Mouse (Mus musculus): Measurements from ENCODE around the gene Smpd1.

Gene Smpd1

DNA sequence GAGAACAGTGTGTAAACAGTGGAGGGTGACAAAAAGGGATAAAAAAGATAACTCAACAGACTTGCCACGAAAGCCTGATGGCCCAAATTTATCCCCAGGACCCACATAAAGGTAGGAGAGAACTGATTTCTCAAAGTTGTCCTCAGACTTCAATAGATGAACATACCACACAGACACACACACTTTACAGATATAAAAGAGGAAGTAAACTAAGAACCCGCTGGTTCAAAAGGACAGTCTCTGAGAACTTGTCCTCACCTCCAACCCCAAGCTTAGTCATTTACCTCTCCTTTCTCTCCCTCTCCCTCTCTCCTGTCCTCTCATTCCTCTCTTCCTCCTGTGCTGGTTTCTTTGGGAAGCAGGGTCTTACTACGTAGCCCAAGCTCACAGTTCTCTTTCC lies 8.2 kb downstream of the Smpd1 start:
- DNase-seq (ENCODE audit: low spot score) = no peak

DNA sequence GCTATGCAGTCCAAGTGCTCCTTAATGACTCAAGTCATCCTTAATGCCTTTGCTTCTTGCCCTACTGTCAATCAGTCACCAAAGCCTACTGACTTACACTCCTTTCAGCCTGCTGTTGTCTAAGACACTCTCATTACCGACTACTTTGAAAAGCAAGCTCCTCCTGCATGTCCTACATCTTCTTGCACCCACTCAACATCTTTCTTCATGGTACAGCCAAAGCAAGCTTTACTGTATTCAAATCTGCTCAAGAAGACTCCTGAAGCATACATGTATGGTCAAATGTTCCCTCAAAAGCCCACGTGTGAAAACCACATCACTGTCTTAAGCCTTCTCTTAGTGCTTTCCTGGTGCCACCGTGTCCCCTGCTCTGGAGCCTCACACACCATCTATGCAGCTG lies 9.2 kb downstream of the Smpd1 start:
- DNase-seq (ENCODE audit: low spot score) = no peak

DNA sequence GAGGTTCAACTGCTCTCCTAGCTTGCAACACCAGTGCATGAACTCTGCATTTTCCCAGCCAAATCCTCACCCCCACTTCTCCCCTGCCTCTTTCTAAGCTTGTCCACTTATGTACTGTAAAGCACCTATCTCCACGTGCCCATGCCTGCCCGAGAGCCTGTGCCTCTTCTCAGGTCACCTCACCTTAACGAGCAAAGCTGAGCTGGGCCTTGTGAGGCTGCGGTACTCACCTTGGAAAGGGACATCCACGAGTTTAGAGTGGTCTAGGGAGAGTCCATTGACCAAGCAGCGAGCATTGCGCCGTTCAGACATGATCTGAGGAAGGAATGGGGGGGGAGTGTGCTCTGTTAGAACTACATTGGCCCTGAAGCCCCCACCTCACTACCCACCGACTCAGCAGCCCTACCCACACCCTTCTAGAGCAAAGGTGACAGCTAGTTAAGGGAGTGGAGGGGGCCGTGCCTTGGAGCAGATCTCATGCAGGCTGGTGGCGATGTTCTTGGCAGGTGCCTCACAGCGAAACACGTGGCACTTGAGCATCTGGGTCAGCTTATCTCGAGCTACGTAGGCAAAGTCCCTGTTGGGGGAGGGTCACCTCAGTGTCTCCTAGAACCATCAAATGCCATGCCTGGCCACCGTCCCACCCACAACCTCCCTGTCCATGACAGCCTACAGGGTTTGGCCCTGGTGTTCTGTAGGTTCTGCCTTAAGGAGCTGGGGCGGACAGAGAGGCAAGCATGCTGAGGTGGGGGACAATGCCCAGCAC lies 11.1 kb downstream of the Smpd1 start:
- no peak for DNase-seq (ENCODE audit: low spot score)

DNA sequence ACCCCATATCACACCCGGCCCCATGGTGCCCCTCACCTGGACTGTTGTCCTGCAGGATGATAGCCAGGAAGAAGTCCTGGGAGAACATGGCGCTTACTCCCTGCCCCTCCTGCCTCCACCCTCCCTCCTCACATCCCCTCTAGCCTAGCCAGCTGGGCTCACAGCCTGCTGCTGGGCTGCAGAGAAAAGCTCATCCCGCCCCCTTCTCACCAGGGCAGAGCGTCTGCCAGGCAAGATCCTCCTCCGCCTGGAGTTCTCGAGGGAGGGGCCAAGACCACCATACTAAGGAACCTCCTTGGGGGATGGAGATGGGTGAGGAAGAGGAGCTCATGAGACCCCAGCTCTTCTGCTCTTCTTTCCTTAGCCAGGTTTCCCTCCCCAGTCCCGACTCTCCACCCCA lies 14.4 kb downstream of the Smpd1 start:
- DNase-seq (ENCODE audit: low spot score) = no peak

DNA sequence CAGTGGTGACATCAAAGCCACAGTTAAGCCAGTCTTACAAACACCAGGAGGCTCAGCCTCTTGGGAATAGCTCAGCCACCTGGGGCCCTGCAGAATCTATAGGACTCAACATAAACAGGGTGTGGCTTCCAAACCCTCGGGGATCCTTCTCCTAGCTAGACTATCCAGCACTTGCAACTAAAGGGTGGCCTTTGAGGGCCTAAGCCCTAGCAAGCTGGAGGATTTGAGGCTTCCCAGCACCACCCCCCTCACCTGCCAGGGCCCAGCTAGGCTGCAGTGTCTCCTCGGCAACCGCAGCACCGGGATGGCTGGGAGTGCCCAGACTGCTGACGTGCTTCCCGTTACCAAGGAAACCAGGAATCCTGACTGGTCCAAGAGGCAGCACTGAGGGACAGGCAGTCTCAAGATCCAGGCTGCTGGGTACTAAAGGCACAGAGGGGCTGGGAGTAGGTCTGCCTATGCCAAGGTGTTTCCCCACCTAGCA lies 14.9 kb downstream of the Smpd1 start:
- DNase-seq (ENCODE audit: low spot score) = no peak

DNA sequence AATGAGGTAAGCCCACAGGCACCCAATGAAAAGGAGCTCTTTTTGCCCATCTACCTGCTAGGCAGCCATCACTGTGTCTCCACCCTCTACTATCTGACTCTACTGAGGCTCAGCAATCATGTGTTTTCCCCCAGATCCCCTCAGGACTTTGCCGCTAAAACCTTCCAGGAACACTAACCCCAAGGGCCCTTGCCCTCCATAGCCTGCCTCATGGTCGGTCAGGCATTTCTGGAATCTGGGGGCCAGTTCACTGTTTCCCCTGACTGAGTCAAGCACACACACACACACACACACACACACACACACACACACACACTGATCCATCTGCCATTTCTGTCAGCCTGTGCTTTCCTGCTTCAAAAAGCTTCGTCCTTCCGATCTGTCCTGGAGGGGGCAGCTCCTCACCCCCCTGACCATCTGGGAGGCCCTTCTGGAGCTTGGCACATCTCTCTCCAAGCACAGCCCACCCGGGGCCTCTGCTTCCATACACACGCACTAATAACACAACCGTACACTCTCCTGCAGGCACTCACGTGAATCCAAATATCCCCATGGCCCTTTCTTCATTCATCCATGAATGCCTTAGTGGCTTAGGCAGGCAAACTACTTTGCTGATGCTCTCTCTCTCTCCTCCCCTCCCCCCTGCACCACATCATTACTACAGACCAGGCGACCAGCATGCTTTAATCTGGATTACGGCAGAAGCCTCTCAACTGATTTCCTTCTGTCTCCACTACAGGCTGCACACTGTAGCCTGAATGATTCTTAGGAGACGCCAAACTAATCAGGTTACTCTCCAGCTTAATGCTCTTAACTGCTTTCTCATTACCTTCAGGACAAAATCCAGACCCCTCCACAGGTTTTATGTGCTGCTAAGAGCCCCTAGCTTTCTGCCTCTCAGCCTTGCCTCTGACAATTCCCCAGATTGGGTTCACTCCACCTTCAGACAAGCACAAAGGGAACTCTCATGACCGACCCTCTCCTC lies 15.6 kb downstream of the Smpd1 start:
- no peak for DNase-seq (ENCODE audit: low spot score)

DNA sequence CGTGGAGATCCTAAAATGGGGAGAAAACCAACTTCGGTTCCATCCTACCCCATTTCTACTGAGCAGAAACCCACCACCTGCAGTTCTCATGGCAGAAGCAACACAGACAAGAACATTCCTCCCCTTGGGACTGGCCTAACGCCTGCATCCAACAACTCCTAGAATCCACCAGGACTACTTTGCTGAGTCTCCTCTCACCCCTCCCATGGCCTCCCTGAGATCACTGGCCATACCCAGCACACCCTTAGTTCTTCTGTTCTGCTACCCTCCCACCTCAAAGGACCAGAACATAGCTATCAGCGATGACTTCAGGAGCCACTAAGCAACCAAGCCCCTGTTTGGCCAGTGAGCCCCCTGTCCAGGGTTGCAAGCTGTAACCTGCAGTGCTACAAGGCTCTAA lies 16.6 kb downstream of the Smpd1 start:
- no peak for DNase-seq (ENCODE audit: low spot score)

DNA sequence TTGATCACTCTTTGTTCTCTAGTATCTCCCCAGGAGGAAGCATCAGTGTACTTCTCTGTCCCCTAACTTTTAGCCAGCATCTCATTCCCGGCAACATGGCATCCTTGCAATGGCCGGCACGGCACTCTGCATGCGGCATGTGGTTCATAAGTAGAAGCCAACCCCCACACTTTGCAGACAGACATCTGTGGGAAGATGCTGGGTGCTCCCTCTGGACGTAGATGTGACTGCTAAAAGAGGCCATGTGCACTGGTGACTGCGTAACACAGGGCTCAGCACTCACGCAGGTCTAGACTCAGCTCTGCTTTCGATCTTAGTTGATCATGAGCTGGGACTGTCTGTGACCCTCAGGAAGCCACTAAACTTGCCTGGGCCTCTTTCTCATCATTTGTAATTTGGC lies 18.8 kb downstream of the Smpd1 start:
- no peak for DNase-seq (ENCODE audit: low spot score)

DNA sequence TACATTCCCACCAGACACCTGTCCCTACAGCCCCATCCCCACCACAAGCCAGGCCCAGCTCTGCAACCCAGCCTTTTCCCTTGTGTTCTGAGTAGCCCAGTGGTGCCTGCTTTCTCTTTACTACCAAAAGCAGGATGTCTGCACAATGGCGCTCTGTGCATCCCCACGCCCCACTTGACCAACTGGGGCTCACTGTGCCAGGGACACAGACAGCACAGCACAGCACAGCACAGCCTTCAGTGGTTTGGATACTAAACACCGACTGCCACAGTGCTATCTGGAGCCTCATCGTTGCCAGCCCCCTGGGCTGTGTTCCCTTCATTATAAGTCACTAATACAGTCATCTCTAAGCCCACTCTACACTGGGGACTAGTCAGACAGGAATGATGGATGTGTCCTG lies 20.4 kb downstream of the Smpd1 start:
- DNase-seq (ENCODE audit: low spot score) = no peak

DNA sequence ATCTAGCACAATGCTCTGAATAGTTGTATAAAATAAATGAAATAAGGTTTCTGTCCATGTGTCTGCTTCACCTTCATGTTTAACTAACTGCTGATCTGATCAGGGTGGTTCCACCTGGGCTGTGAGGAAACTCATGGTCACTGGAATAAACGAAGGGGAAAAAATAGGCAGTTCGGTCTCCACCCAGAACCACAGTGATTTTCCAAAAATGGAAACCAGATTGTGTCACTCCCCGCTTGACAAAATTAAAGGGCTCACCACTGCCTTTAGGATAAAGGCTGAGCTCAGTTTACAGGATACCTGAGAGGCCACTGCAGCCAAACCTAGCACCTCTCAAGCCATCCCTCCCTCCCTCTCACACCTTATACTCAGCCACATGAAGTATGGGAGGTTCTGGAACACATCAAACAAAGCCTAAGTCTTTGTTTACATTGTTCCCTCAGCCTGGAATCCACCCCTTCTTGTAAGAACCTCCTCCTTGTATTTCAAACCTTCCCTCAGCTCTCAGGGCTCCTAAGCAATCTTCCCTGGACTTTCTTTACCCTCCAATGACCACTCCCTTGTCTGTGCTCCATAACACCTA lies 22.1 kb downstream of the Smpd1 start:
- DNase-seq (ENCODE audit: low spot score) = no peak

DNA sequence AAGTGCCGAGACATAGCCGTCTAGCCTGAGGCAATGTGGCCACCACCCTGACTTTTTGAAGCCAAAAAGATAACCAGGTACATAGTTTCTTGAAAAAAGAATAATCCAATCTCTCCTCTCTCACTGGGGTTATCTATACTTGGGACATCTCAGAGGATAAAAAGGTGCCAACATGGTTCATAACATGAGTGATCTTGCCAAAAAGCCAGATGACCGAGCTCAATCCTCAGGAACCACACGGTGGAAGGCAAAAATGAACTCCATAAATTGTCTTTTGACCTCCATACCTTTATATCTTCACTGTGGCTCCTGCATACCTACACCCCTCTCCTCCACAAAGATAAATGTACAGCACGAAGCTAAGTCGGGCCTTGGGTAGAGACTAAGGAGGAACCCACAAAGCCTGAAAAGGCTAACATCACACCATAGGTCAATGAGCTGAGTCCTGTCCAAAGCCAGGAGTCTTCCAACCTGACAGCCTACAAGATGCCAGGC lies 23.3 kb downstream of the Smpd1 start:
- DNase-seq (ENCODE audit: low spot score) = no peak

DNA sequence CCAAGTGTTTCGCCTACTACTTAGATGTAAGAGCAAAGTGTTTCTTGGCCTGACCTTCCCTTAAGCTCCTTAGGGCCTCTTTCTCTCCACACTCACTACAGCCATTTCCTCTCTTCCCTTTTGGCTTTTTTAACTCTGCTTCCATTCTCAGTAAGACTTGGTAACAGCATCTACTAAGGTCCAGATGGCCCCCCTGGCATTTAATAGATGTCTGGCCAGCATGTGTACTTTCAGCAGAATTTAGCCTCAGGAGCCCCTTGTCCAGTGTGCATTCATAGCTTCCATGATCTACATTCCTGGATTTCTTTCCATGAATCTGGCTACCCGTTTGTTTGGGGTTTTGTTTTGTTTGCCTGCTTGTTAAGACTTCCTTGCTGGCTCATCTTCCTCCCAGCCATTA lies 24.3 kb downstream of the Smpd1 start:
- DNase-seq (ENCODE audit: low spot score) = no peak

DNA sequence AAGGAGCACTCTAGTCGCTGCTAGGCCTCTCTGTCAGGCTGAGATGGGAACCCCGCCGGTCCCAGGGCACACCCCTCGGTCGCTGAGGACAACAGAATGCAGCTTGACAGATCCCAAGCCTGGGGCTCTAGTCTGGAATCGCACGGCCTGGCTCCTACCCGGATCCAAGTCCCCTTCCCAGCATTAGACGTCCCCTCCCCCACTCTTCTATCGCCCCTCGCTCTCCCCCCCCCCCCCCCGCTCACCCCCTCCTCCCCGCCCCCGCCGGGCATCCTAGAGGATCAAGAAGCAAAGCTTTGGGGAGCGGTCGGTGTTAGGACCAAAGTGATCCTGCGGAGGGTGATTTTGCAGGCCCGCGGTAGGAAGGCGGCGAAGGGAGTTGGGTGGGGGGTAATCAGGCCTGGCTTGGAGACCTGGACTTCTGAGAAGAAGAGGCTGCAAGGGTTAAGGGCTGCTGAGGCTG lies 26.5 kb downstream of the Smpd1 start:
- DNase-seq (ENCODE audit: low spot score) = no peak

DNA sequence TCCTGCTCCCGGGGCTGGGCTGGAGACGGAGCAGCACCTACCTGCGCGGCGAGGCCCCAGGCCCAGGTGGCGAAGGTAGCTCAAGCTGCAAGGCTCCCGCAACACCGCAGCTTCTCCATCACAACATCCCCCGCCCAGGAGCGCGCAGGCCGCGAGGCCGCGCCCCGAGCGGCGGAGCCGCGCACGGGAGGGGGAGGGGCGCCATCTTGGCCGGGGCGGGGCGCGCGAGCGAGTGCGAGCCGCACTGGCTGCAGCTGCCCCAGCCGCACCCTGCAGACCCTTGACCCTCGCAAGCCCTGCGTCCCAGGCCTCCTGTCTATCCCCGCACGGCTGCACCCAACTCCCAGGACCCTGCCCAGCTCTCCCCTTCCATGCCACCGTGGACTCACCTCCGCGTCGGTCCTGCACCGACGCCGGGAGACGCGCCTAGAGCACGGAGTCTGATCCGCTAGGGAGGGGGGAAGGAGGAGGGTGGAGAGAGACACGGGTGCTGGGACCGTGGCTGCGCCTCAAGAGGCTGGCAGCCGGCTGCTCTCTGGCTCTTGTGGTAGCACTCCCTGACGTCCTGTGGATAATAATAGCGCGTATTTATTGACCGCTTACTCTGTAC lies 27.0 kb downstream of the Smpd1 start, which contains the start of gene Apbb1:
Gene Apbb1 (minus strand): TSS at position 560 of the 610 bp plus-strand sequence.
- peak; percentile 50 for DNase-seq (ENCODE audit: low spot score)

DNA sequence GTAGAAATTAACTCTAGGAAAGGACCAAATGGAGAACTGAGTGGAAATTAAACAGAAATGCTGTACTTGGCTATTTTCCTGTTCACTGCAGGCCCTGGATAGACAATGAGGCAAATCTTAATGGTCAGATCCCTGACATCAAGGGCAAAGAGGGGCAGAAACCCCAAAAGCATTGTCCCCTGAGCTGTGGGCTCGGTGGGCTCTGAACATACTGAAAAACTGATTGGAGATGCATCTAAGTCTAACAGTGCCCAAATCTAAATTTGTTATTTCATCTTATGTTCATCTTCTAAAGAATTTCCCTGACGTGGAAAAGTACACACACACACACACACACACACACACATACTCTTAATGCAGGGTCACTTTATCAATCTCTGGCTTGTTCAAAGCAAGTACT lies 27.8 kb downstream of the Smpd1 start:
- no peak for DNase-seq (ENCODE audit: low spot score)

DNA sequence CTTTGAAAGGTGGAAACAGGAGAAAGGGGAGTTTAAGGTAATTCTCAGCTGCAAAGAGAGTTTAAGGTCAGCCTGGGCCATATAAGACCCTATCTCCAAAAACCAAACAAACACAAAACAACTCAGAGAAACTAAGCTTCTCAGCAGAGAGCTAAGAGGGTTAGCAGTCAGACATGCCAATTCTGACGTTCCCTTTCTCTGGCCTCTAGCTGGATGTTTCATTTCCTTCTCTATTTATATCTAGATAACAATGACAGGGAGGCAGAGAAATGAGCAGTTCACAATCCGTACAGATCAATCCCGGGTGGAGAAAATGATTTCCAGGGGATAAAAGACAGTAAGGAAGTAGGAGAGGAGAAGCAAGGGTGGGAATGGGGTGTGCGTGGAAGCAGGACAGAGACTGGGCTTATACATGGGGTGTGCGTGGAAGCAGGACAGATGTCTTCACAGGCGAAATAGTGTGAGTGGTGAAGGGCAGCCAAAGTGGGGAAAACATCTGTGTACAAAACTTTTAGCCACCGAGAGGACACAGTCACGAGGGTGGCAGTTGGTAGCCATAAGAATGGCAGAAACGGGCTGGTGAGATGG lies 34.3 kb downstream of the Smpd1 start:
- no peak for DNase-seq (ENCODE audit: low spot score)

DNA sequence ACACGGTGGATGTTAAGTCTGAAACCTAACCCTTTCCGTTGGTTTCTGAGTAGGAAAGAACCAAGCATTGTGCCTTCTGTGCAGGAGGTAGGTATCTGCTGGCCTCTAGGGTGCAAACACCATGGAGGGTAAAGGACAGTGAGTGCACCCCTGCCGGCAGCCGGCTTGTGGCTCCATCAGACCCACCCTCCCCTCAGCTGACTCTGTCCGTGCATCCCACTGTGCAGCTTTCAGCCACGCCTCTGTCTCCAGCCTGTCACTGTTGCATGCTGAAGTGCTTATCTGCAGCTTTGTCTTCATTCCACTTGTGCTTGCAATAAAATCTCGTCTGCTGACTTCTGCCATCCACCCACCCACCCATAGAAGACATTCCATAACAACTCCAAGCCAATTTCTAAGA lies 35.9 kb downstream of the Smpd1 start:
- no peak for DNase-seq (ENCODE audit: low spot score)

DNA sequence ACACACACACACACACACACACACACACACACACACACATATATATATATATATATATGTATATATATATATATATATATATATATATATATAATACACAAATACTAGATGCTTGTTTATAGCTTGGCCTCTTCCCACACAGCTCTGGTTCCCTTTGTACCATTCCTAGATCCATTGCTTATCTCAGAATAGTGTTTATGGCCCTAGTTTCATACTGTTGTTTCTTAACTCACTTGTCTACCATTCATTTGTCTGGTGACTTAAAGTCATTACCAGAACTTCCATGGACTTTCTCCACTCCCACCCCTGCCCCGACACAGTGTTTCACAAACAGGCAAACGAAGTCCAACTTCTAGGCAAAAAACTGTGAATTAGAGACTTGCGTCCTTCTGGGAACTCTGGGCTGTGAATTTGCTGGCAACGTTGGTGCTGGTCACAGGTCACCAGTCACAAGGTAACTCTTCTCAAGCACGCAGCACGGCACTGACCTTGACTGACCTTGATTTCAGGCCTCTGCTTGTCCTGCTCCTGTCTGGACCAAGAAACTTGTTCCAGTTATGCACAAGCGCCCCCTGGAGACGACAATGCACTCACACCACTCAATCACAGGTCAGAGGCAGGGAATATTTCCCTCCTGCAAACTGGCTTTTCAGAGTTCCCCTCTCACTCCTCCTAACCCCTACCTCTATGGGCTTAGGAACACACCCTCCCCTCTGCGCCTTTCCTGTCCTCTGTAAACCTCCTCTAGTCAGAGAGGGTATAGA lies 48.9 kb downstream of the Smpd1 start:
- peak; percentile 23 for DNase-seq (ENCODE audit: low spot score)
